Mouse (Mus musculus): ENCODE measurements around the gene Mxra7. TPM values are rescaled to one million over a fixed set of nuclear protein-coding genes. Genes with fewer than 3 reads are reported as not detected.

The Mxra7 gene
- polyA plus RNA-seq, 1 experiment = 42.8 TPM

DNA sequence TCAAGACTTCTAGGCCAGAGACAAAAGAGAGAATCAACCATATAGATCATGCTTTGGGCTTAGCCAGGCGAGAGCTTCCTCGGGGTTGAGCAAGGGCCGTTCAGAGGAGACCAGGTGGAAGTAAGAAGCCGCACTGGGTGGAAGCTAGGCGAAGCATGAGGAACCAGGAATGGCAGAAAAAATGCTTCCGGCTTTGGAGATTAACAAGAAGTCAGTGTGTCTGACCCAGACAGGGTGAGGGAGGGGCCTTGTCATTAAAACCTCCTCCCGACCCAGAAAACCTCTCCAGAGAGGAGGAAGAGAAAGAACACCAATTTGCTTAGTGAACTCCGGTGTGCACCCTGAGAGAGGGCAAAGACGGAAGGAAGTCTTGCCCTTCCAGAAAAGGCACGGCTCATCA is 43.6 kb downstream of the Mxra7 start:
- no peak for DNase-seq (ENCODE audit: low spot score)

DNA sequence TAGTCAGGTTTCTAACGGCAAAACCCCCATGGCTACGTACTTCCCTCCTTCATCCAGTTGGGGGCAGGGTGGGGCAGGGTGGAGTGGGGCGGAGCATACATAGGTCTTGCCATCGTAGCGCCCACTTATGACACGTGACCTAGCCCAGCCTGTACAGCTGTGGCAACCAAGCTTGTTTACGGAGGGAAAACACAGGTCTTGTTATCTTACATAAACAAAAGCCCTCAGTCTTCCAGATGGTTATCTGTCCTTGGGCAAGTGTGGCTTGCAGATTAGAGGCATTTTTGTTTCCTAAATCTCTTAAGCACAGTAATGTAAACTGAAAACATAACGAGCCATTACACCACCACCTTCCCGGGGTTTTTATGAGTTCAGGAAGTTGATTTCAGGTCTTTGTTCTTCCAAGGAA is 45.1 kb downstream of the Mxra7 start:
- DNase-seq (ENCODE audit: low spot score) = no peak

DNA sequence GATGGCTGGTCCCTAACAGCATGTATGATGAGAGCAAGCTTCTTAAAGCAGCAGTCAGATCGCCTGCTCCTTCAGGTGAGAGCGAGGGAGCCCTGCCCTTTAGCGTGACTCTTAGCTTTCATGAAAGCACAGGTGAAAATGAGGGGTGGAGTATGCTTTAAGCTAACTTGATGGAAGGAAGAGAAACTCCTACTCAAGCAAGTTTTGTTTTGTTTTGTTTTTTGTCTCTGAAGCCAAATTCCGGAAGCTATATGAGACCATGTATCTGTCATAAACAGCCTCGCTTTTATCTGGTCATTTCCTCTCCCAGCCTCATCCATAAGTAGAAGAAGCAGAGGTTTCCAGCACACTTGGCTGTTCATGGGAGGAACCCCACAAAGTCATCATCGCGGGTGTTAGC is 52.4 kb downstream of the Mxra7 start, which contains the start of gene St6galnac1:
Gene St6galnac1 (minus strand): TSS at position 101 of the 400 bp plus-strand sequence.
- DNase-seq (ENCODE audit: low spot score) = no peak

DNA sequence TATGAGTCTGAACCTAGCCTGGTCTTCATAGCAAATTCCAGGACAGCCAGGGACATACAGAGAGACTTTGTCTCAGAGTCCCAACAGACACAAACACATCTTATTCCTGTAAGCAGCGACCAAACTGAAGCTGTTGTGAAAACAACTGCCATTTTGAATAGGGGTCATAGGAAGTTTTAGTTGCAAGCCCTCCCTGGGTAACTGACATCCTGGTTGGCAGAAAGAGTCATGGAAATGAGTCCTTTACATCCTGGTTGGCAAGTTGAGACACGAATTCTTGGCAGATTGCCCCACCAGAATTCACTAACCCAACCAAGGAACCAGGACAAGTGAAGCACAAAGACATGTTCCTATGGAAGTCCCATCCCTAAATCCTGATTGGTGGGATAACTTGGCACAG is 54.6 kb downstream of the Mxra7 start:
- no peak for DNase-seq (ENCODE audit: low spot score)

DNA sequence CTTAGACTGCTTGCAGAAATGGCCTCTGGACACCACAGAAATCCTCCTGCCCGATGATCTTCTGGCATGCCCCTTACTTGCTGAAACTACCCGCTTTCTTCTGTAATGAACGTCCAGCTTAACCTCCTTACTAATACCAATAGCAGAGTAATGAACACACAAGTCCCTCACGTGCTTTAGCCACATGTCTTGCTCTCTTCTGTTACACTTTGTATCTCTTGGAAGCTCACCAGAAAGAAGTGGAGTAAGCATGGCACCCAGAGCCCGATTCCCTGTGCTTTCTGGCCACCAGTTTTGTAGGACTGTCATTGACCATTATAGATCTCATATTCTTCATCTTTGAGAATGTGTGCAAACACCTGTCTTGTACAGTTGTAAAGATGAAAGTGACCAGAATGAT is 58.0 kb downstream of the Mxra7 start:
- DNase-seq (ENCODE audit: low spot score) = no peak

DNA sequence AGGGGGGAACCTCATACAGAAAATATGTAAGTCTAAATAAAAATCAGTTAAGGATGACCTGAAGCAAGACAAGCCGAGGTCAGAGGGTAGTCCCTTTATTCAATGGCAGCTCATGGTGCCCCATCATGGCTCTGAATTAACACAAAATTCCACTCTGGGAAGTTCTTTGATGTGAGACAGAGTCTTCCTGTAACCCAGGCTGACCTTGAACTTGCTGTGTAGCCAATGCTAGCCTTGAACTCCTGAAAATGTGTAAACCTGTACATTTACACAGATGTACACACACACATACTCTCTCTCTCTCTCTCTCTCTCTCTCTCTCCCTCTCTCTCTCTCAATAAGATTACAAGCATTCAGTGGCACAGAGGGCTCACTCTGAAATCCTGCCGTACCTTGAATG is 62.9 kb downstream of the Mxra7 start:
- no peak for DNase-seq (ENCODE audit: low spot score)

DNA sequence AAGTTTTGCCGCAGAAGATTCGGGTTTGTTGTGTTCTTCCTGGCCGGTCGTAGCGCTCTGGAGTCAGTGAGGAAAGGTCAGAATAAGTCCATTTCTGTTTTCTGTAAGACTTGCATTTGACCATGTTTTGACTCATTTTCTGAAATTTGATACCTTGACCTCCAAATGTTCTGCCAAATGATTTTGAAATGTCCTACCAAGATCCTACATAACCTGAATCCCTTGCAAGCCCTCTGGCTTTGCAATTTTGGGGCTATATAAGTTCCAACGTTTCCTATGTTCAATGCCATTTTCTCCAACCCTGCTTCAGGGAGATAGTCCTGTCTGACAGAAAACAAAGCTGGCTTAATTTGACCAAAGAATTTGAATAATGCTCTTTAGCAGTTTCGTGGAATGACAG is 63.5 kb downstream of the Mxra7 start:
- no peak for DNase-seq (ENCODE audit: low spot score)

DNA sequence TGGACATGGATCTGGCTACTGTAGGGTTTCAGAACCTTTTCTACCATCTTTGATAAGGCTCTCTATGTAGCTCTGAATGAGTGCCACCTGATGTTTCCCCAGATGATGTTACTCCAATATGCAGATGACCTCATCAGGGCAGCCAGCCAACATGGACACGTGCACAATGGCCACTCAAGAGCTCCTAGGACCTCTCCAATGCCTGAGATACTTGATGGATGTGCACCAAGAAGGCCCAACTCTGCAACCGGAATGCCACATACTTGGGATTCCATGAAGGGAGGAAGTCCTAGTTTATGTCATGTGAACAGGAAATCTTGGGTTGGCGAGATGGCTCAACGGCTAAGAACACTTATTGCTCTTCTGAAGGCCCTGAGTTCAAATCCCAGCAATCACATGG is 72.7 kb downstream of the Mxra7 start:
- no peak for DNase-seq (ENCODE audit: low spot score)

DNA sequence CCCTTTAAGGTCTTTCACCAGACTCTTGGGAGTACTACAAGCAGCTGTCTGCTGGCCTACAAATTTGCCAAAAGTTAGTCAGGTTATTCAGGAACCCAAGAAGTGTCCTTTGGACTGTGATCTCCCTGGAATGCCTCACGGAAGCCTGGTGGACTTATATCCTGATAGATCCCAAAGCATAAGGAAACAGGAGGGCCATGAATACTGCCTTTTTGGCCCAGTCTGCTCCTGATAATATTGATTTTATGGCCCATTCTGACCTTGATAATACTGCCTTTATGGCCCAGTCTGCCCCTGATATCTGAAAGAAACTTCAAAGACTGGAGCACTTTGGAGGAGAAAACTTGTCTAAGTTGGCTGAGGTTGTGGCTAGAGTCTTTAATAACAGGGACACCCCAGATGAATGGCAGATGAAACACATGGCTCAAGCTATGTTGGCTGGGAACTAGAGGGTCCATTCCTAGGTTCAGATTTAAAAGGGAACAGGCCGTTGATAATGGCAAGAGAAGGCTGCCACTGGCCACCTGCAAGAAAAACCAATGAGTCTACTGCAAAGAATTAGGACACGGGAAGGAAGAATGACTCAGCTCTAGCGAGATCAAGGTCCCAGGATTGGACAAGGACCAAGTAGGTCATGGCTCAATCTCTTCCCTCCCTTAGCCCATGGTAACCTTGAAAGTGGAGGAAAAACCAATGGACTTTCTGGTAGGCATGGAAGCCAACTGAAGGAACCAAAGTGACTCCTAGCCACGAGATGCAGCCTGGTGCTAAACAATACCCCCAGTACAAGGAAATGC is 74.0 kb downstream of the Mxra7 start:
- DNase-seq (ENCODE audit: low spot score) = no peak

Other genes with a start within 250 kb of the Mxra7 start
- 18.7 and 22.4 TPM in 2 replicates for gene Ube2o, start 246.6 kb downstream of the Mxra7 start, polyA plus RNA-seq (2012; rRNA removed)
- 0.07 TPM in 1 of 2 replicates, not detected in the other for gene Aanat, start 241.6 kb downstream of the Mxra7 start, polyA plus RNA-seq (2012; rRNA removed)
- 15.4 and 17.0 TPM in 2 replicates for gene Rhbdf2, start 201.0 kb downstream of the Mxra7 start, polyA plus RNA-seq (2012; rRNA removed)
- gene Prcd, start 174.5 kb downstream of the Mxra7 start, polyA plus RNA-seq (2012; rRNA removed) = 2.0 and 3.1 TPM in 2 replicates
- gene Cygb, start 173.7 kb downstream of the Mxra7 start, polyA plus RNA-seq (2012; rRNA removed) = 156 and 160 TPM in 2 replicates
- 0.03 TPM in 1 of 2 replicates, not detected in the other for gene St6galnac1, start 52.5 kb downstream of the Mxra7 start, polyA plus RNA-seq (2012; rRNA removed)
- 32.0 and 36.5 TPM in 2 replicates for gene Mettl23, start 15.2 kb upstream of the Mxra7 start, polyA plus RNA-seq (2012; rRNA removed)
- 28.3 and 29.6 TPM in 2 replicates for gene Jmjd6, start 15.4 kb upstream of the Mxra7 start, polyA plus RNA-seq (2012; rRNA removed)
- gene Mfsd11, start 24.4 kb upstream of the Mxra7 start, polyA plus RNA-seq (2012; rRNA removed) = 26.3 and 27.6 TPM in 2 replicates
- gene Srsf2, start 25.0 kb upstream of the Mxra7 start, polyA plus RNA-seq (2012; rRNA removed) = 319 and 429 TPM in 2 replicates
- gene Mgat5b, start 90.8 kb upstream of the Mxra7 start, polyA plus RNA-seq (2012; rRNA removed) = 0.13 and 0.22 TPM in 2 replicates